Mouse (Mus musculus): ENCODE data around the gene Zfand3. TPM values are rescaled to one million over a fixed set of nuclear protein-coding genes. Genes with fewer than 3 reads are reported as not detected.

Zfand3 gene
- total RNA-seq, 2 experiments from 2014 or later: 114 to 122 TPM

DNA sequence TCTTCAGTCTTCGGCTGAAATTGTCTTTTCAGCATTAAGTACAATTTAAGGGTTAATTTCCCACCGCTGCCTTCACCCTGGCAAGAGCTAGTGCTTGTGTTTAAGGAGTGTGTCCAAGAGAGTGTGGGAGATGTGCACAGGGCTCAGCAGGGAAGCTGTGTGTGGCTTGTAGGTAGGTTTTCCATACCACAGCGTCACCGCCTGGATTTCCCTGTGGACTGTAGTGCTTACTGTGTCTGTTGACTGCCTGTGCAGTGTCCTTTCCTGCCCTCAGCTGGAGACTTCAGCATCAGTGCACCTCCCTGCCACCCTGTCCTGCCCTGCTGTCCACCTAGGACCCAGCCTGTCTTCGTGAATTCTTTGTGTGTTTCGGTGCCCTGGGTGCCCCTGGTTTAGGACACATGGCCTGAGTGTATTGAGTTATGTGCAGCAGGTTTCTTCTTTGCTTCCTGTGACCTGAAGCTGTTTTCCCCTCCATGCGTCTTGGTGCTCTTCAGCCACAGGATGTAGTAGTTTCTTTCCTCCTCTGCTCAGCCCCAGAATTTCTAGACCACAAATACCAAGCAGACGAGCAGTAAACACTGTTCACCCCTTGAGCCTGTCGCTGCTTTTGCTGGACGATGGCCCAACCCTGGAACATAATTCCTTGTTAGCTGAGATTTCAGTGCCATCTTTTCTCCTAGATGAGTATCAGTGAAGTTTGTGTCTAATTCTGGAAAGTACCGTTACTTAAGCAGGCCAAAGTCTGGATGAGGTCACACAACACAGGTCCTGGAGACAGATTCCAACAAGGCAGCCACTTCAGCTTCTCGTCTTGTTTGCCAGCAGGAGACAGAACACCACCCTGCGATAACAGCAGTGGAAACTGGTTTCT is 195.1 kb downstream of the Zfand3 start:
- intact Hi-C loops (cut with DNase I): loop anchor here (5.0 to 10.0 kb wide), 4 partner anchors 192 to 315 kb away; no protein-coding TSS in a partner anchor
- no peak for DNase-seq (ENCODE audit: low spot score in 2 of 2)

DNA sequence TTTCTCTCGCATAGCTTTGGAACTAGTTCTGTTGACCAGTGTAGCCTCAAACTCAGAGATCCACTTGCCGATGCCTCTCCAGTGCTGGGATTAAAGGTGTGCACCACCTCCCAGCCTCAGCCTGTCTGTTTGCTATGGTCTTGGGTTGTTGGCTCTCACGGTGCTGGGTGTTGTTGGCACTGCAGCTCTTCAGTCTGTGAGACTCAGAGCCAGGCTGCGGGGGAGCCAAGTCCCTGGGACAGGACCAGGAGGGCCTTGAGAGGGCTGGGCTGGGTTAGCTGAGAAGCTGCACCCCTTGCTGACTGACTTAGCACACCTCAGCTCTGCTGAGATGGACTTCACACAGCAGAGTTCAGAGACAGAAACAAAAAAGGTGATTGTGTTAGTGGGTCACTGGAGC is 195.8 kb downstream of the Zfand3 start:
- intact Hi-C loops (cut with DNase I): loop anchor here (5.0 to 10.0 kb wide), 2 partner anchors 257 to 315 kb away; no protein-coding TSS in a partner anchor
- no peak for DNase-seq (ENCODE audit: low spot score in 2 of 2)

DNA sequence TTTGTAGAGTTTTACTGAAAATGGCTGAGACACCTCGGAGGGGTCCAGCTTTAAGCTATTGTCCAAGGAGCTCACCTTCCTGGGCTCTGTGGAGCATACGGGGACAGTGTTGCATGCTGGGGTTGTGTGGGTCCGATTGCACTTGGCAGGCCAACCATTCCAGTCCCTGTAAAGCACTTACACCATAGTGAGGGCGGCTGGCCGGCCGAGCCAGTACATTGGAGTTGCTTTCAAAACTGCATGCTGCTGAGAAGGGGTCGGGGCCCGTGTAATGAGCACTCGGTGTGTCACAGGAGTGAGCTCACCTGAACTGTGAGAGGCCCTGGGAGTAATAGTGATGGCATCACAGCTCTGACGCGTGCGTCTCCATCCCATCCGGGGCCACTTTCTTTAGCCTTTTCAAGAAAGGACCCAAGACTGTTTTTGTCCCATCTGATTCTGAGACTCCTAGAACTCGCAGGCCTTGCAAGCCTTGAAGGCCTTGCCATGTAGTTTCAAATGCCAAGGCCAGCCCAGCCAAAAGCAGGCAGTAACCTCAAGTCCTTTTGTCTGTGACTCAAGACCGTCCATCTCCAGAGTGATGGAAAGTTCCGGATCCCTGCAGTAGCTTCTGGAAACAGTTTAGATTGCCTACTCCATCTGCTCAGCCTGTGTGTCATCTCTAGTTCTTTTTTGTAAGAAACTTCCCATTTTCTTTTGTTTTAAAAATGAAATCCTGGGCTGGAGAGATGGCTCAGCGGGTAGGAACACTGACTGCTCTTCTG is 200.7 kb downstream of the Zfand3 start:
- intact Hi-C loops (cut with DNase I): loop anchor here (10.0 kb wide), 1 partner anchor 320 kb away; no protein-coding TSS in a partner anchor
- peak in 1 of 2 experiments; percentile 64 for DNase-seq (ENCODE audit: low spot score in 2 of 2)

DNA sequence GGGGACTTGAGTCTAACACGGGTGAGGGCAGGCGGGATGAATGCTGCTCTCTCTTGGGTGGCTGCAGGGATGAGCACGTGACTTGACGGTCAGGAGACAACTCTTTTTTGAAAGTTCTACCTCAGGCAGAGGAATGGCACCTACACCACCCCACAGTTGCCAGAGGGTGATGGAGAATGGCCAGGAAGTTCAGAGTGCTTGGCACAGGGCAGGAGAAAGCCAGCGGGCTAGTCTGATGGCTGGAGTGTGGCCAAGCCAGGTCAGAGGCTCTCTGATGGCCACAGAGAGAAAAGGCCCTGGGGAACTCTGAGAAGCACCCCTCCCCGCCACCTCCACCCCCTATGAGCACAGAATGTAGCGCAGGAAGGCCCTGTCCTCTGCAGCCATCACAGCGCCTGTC is 205.7 kb downstream of the Zfand3 start:
- intact Hi-C loops (cut with DNase I): no loop called here
- DNase-seq (ENCODE audit: low spot score in 2 of 2): no peak

DNA sequence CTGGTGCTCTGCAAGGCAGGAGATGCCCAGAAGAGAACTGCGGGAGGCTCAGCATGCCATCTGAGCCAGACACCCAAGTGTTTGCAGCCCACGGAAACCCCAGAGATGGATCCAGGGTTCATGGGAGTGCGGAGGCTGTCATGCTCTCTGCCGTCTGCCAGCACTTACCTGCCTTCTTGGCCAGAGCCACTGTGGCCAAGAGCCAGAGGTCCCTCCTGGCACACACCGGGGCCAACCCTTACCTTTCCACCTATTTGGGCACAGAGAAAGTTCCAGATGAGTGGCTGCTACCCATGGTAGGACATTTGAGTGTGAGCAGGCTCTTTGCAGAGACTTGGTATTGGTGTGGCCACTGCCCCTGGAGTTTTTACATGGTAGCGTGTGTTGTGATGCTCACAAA is 206.4 kb downstream of the Zfand3 start:
- intact Hi-C loops (cut with DNase I): no loop called here
- DNase-seq (ENCODE audit: low spot score in 2 of 2): no peak

DNA sequence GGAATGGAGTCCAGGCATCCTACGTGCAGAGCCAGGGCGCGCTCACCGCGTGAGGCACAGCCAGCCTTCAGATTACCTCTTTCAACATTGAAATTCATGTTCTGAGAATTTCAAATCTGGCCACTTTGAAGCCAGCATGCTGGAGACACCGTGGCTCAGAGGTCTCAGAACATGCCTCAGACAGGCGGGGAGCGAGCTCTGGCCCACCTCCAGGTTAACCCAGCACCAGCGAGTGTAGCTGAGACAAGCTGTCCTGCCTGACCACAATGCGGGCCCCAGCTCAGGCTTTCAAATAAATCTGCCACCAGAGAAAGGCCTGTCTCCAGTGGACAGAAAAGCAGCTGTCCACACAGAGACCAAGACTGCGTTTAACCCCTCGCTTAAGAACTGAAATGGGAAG is 208.1 kb downstream of the Zfand3 start:
- no peak for DNase-seq (ENCODE audit: low spot score in 2 of 2)
- intact Hi-C loops (cut with DNase I): no loop called here

DNA sequence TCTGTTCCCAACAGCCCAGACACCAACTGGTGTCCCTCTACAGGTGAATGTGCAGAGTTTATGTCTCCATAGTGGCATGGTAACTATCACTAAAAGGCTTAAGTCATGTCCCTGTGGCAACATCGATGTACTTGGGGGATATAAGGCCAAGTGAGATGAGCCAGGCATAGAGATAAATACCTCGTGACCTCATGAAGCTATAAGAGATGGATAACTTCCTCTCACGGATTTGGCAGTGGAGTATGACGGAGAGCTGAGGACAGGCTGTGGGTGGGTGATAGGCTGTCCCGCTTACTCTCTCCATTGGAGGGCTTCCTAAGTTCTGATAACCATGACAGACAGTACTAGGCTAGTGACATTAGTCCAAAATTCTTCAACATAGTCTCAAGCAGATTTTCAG is 208.8 kb downstream of the Zfand3 start:
- intact Hi-C loops (cut with DNase I): no loop called here
- DNase-seq (ENCODE audit: low spot score in 2 of 2): no peak

DNA sequence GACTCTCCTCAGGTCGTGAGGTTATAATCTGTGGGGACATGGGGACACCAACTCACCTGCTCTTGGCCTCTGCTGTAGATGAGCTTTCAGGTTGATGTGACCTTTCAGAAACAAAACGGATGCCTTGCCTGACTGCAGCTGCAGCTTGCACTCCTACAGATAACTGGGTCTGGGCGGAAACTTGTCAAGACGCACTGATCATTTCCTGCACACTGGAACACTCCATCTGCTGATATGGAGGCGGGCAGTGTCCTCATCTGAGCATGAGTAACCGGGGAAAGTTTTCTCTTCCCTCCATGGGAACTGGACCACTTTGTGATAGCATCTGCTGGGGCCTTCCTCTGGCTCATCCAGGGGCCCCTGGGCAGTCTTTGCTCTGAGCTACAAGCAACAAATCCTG is 209.9 kb downstream of the Zfand3 start:
- intact Hi-C loops (cut with DNase I): no loop called here
- DNase-seq (ENCODE audit: low spot score in 2 of 2): peak; percentile 75 to 92

DNA sequence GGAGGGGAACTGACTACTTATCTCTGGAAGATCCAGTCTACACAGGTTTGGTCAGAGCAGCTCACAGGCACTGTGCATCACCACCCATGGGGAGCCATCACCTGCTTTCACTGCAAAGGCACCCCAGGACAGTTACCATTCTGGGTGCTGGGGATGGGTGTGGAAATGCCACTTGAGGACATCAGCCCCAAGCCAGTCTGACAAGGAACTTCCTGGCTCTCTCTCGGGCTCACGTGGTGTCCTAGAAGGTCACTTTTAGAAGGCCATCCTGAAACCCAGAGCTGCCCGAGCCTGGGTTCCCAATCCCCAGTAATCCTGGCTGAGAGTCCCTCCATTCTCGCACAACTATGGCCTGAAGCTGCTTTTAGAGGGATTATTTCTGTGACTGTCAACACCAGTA is 211.2 kb downstream of the Zfand3 start:
- no peak for DNase-seq (ENCODE audit: low spot score in 2 of 2)
- intact Hi-C loops (cut with DNase I): no loop called here

DNA sequence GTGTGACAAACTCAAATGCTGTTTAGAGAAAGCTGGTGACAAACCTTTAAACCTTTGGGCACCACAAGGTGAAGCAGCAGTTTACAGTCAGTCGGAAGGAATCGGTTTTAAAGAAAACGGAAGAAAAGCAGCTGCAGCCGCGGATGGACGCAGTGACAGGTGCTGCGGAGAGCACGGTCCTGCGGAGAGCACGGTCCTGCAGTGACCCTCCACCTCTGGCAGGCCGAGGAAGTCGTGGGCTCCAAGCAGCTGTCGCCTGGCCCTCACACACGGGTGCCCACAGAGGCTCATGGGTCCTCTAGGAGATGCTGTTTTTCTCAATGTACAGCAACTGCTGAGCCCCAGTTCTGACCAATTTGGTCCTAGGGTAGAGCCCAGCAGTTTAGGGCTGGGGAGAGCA is 217.1 kb downstream of the Zfand3 start:
- no peak for DNase-seq (ENCODE audit: low spot score in 2 of 2)
- intact Hi-C loops (cut with DNase I): no loop called here

DNA sequence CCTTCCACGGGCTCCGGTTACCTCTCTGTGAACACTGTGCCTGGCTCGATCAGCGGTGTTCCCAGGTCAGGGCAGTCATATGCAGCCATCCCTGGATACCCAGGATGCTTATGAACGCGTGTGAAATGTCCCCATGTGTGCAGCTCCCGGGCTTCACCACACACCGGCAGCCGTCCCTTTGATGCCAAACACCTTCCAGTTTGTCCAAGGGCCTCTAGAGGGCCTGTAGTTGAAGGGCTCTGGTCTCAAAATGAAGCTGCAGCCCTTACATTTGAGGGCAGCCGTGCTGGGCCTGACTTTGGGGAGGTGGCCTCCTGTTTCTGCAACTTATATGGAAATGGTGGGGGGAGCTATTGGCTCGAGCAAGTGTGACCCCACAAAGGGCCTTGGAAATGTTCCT is 217.8 kb downstream of the Zfand3 start:
- intact Hi-C loops (cut with DNase I): no loop called here
- no peak for DNase-seq (ENCODE audit: low spot score in 2 of 2)

DNA sequence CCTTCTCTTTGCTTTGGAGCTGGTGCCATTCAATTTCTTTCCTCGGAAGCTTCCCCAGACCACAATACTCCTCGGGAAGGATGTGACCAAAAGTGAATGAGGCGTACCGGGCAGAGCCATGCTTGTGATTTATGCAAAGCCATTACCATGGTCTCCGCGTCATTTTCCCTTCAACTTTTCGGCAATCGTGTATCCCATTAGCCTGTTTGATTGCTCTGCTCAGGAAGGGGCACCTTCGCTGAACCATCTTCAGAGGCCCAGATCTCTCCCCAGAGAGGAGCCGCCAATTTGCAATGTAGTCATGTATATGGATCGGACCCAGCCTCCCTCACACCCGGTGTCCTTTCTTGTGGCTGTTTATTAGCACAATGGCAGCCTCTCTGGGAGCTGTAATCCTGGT is 218.3 kb downstream of the Zfand3 start:
- intact Hi-C loops (cut with DNase I): no loop called here
- DNase-seq (ENCODE audit: low spot score in 2 of 2): no peak

DNA sequence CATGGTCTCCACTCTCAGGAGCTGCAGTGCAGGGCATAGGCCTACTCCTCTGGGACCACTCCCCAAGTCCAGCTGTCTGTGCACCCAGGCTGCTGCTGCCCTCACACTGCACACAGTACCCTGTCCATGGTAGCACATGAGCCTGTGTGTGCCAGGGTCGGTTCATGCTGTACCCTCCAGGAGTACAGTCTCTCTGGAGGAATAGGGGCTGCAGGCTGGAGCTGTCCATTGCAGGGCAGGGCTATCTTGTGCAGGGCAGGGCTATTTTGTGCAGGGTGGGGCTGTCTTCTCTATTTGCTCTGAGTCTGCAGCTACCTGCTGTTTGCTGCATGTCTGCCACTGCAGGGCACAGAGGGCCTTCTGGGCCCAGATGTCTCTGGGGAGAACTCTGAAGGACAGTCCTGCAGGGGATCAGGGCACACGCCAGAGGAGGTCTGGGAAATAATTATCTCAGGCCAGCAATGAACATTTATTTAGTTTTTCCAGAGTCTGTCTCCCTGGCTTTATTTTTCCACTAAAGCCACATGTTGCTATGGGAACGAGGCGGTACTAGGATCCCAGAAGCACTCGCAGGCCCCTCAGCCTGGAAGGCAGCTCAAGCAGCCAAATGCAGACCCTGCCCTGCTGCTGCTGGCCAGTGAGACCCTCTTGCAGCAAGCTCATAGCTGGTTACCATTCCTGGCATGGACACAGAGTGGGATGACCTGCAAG is 220.7 kb downstream of the Zfand3 start:
- intact Hi-C loops (cut with DNase I): no loop called here
- DNase-seq (ENCODE audit: low spot score in 2 of 2): no peak

DNA sequence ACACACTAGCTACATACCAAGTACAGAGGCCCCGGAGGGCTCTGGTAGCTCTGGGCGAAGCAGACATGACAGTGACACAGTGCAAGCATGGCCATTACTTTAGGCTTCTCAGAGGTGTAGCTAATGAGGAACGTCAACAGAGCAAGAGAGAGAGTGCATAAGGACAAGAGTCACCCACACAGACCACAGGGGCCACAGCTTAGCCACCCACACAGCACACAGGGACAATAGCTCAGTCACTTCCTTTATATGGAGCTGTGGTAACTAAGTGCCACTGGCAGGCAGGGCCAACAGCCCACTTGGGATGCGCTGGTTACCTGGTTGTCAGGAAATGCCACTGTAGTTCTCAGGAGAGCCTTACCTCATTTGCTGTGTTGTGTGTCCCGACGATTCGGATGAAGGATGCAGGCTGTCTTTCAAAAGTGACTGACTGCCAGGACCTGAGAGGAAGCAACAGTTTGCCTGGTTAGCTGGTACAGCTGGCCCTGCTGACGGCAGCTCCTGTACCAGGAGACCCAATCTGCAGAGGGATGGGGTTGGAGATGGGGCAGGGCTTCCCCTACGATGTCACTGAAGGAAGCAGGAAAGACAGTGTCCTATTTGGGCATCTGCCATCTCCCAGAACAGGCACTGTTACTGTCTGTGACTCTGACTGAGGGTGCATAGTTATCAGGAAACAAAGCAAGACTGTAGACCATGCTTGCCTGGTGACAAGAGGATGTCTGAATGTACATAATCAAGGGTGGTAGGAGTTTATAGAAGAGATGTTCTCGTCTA is 224.1 kb downstream of the Zfand3 start:
- DNase-seq (ENCODE audit: low spot score in 2 of 2): peak in 1 of 2 experiments; percentile 49
- intact Hi-C loops (cut with DNase I): no loop called here

DNA sequence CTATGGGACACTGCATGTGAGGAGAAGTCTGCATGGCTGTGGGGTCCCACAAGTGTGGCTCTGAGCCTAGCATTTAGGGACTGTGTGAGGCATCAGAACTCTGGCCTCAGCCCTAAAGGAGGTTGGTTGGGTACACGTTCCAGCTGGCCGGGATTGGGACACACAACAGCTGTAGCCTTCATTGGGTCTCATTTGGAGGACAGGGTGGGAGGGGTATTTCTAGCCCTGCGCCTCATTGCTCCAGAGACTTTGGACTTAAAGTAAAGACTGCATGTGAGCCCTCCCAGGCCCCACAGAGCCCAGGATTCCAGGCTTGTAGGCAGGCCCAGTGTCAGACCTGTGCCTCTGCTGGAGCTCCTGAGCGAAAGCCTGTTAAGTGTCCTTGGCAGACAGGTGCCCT is 225.9 kb downstream of the Zfand3 start:
- intact Hi-C loops (cut with DNase I): loop anchor here (10.0 kb wide), 1 partner anchor 224 kb away; no protein-coding TSS in a partner anchor
- DNase-seq (ENCODE audit: low spot score in 2 of 2): no peak

DNA sequence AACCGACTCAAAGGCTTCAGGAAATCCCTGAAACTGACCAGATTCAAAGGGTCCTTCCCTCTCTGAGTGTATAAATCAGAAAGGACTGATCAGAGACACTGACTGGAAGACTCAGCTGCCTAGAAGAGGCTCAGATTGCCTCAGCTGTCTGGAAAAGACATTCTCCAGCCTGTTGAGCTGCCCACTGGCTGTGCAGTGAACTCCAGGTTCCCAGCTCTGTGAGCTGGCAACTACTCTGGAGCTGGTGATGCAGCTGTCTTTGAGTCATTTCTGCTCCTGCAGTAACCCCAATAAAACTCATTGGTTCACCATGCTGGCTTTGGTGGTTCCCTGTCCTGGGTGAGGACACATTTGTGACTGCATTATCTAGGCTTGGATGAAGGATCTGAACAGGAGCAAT is 226.9 kb downstream of the Zfand3 start:
- no peak for DNase-seq (ENCODE audit: low spot score in 2 of 2)
- intact Hi-C loops (cut with DNase I): loop anchor here (10.0 kb wide), 1 partner anchor 223 kb away; no protein-coding TSS in a partner anchor

DNA sequence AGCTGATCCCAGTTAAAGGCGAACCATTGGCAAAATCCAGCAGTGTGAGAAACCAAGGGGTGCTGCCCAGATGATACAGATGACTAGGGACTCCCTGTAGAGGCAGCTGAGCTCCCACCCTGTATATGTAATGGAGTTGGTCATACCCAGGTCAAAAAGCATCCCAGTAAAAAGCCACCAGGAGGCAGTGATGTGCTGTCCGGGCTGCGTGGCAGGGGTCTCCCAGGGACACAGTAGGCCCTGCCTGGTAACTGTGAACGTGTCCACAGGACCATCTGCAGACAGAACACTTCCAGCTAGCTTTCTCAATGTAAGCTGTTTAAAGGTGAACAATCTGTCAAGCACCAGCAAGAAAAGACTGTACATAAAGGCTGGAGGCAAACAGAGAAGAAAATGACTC is 228.2 kb downstream of the Zfand3 start:
- DNase-seq (ENCODE audit: low spot score in 2 of 2): no peak
- intact Hi-C loops (cut with DNase I): loop anchor here (10.0 kb wide), 1 partner anchor 222 kb away; no protein-coding TSS in a partner anchor

DNA sequence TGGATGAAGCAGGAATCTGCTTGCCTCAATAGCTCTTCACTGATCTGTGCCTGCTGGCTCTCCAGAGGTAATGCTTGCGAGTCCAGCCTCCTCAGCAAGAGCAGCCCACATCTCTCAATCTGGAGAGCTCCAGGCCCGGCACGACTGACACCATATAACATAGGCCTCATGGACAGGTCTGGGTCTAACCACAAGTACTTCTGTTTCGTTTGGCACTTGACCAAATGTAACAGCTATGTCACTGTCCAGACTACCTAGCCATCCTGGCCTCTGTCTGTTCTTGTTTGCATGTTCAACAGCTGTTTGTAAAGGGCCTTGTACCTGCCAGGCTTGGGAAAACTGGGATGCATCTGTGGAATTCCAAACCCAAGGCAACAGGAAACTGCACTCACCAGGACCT is 230.8 kb downstream of the Zfand3 start:
- intact Hi-C loops (cut with DNase I): loop anchor here (10.0 kb wide), 1 partner anchor 219 kb away; no protein-coding TSS in a partner anchor

DNA sequence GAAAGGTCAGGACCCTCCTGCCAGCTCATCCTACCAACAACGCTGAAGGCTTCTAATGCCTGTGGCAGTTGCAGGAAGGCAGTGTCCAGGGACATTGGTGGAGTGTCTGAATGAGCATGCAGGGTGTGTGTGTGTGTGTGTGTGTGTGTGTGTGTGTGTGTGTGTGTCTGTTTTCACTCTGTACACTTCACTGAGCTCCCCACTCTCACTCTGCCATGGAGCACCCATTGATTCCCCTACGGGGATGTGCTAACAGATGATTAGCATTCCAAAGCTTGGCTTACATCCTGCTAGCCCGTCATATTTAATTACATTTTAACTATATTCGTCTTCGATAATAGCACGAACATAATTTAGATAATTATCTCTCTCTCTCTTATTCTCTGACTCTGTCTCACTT is 232.1 kb downstream of the Zfand3 start:
- intact Hi-C loops (cut with DNase I): loop anchor here (10.0 kb wide), 1 partner anchor 218 kb away; no protein-coding TSS in a partner anchor
- DNase-seq (ENCODE audit: low spot score in 2 of 2): no peak

More for the DNA sequence above, 230.8 kb downstream of the Zfand3 start:
- no peak for DNase-seq (ENCODE audit: low spot score in 2 of 2)
